Mouse (Mus musculus) kidney, embryonic 14.5 days (tissue): ENCODE results near the gene Rexo1. TPM values are rescaled to one million over a fixed set of nuclear protein-coding genes. Genes with fewer than 3 reads are reported as not detected.

Experiments
- ATAC-seq: fragments of 200-750 bp; cut with Nextera tagmentation; 2 replicates; pipeline ENCODE4 v1.8.0; 2017; ENCODE audit warnings: moderate number of reproducible peaks, mild to moderate bottlenecking, moderate TSS enrichment, moderate library complexity; ENCODE audit not compliant: low FRiP score, low TSS enrichment
- H3K27ac ChIP-seq: fragments of 300-500 bp; sonication (generic); 2 replicates; pipeline ENCODE4 v1.5.1; 2014; ENCODE audit warnings: low read depth, mild to moderate bottlenecking, low read length, moderate library complexity, mixed read lengths
- H3K27me3 ChIP-seq: fragments of 300-500 bp; sonication (generic); 2 replicates; pipeline ENCODE4 v1.6.1; 2014; ENCODE audit warnings: mild to moderate bottlenecking, low read length; ENCODE audit not compliant: control insufficient read depth, insufficient read depth
- H3K36me3 ChIP-seq: fragments of 300-500 bp; sonication (generic); 2 replicates; pipeline ENCODE4 v1.6.1; 2014; ENCODE audit warnings: low read length, mixed read lengths; ENCODE audit not compliant: control insufficient read depth, insufficient read depth
- H3K4me1 ChIP-seq: fragments of 300-500 bp; sonication (generic); 2 replicates; pipeline ENCODE4 v1.6.1; 2014; ENCODE audit warnings: low read length, mixed read lengths; ENCODE audit not compliant: control insufficient read depth, insufficient read depth
- H3K4me2 ChIP-seq: fragments of 300-500 bp; sonication (generic); replicated peaks from 2 replicates; pipeline ENCODE4 v1.6.1; 2014; ENCODE audit warnings: low read depth, mild to moderate bottlenecking, low read length
- H3K4me3 ChIP-seq: fragments of 300-500 bp; sonication (generic); 2 replicates; pipeline ENCODE4 v1.5.1; 2014; ENCODE audit warnings: mild to moderate bottlenecking, low read length
- H3K9ac ChIP-seq: fragments of 300-500 bp; sonication (generic); 2 replicates; pipeline ENCODE4 v1.6.1; 2014; ENCODE audit warnings: low read depth, mild to moderate bottlenecking, low read length, moderate library complexity
- H3K9me3 ChIP-seq: fragments of 300-500 bp; sonication (generic); 2 replicates; pipeline ENCODE4 v1.6.1; 2016; ENCODE audit warnings: low read length; ENCODE audit not compliant: control insufficient read depth
- WGBS: fragments of 180-500 bp; shearing (Covaris S2); extraction: QIAGEN DNeasy Blood & Tissue Kit; methylation state at CpG from one replicate; pipeline ENCODE4 v1.1.7; 2014; 5-methylcytosine and 5-hydroxymethylcytosine counted together
- microRNA-seq: library from miRNA; unstranded; fragments of <30 nt; microRNA quantifications from one replicate; pipeline ENCODE4, GENCODE M21; 2016
- polyA plus RNA-seq: library from polyadenylated mRNA; unstranded; fragments of >200 nt; fragmentation: Nextera tagmentation; extraction: Ambion mirVana; gene quantifications from 2 replicates; pipeline ENCODE4 v1.2.1, GENCODE M21; 2014

Rexo1 gene
- polyA plus RNA-seq, 1 experiment from 2014 or later, result 31.3 TPM

- Histone ChIP-seq H3K27ac (no peak within 1 kb of the TSS), H3K4me1 (peaks cover 13% of the 10 kb centered on the region; the same call in 1 of the 2 replicates), H3K4me3 (peak within 1 kb of the TSS; percentile 36), H3K4me2 (peak within 1 kb of the TSS; percentile 52), H3K9ac (0 out of 2 replicates have a peak within 1 kb of the TSS, but pooled peaks have one; percentile 14), H3K27me3 (peaks cover 100% of the 10 kb centered on the region), H3K9me3 (no peaks in the 10 kb centered on the region), H3K36me3 (no peaks in the 10 kb centered on the region)
- WGBS, result 2% methylated on average over 34 of the region's 42 CpGs
- 0 out of 2 replicates have a peak, but pooled peaks have one; percentile 41 for ATAC-seq
Observed at GRCm38 (mm10) chr10:80494732-80495131, 66.6 kb downstream of the Rexo1 start, which contains the start of gene Onecut3. TSS of gene Onecut3 (plus strand) at chr10:80494835.

Small RNAs within 50 kb of the gene (microRNA-seq; reads per million reads assigned to microRNA genes)
- not detected for gene Mir6912

Other genes starting within 250 kb of the Rexo1 start
- 36.1 and 40.5 TPM in 2 replicates for gene 2310011J03Rik, start 241.0 kb downstream of the Rexo1 start, polyA plus RNA-seq
- gene Pcsk4, start 232.1 kb downstream of the Rexo1 start, polyA plus RNA-seq, result 6.2 and 8.1 TPM in 2 replicates
- gene Reep6, start 231.6 kb downstream of the Rexo1 start, polyA plus RNA-seq, result 5.6 and 7.1 TPM in 2 replicates
- 1.2 and 2.7 TPM in 2 replicates for gene Adamtsl5, start 213.1 kb downstream of the Rexo1 start, polyA plus RNA-seq
- gene Plk5, start 205.1 kb downstream of the Rexo1 start, polyA plus RNA-seq, result 0.62 and 0.66 TPM in 2 replicates
- 8.7 and 14.6 TPM in 2 replicates for gene Mex3d, start 173.9 kb downstream of the Rexo1 start, polyA plus RNA-seq
- gene Mbd3, start 162.0 kb downstream of the Rexo1 start, polyA plus RNA-seq, result 248 and 270 TPM in 2 replicates
- gene Uqcr11, start 154.7 kb downstream of the Rexo1 start, polyA plus RNA-seq, result 806 and 1,046 TPM in 2 replicates
- 134 and 162 TPM in 2 replicates for gene Tcf3, start 127.9 kb downstream of the Rexo1 start, polyA plus RNA-seq
- gene Onecut3, start 66.7 kb downstream of the Rexo1 start, polyA plus RNA-seq, result not detected in 2 replicates
- gene Atp8b3, start 22.4 kb downstream of the Rexo1 start, polyA plus RNA-seq, result 0.22 and 0.24 TPM in 2 replicates
- gene Klf16, start 15.8 kb upstream of the Rexo1 start, polyA plus RNA-seq, result 10.1 and 10.2 TPM in 2 replicates
- 125 and 130 TPM in 2 replicates for gene Abhd17a, start 28.8 kb upstream of the Rexo1 start, polyA plus RNA-seq
- gene Scamp4, start 41.3 kb upstream of the Rexo1 start, polyA plus RNA-seq, result 88.5 and 103 TPM in 2 replicates
- gene Adat3, start 41.3 kb upstream of the Rexo1 start, polyA plus RNA-seq, result 8.0 and 8.8 TPM in 2 replicates
- gene Gm49322, start 44.5 kb upstream of the Rexo1 start, polyA plus RNA-seq, result 1.9 and 2.5 TPM in 2 replicates
- 127 and 134 TPM in 2 replicates for gene Csnk1g2, start 61.3 kb upstream of the Rexo1 start, polyA plus RNA-seq
- gene Btbd2, start 95.5 kb upstream of the Rexo1 start, polyA plus RNA-seq, result 63.4 and 80.2 TPM in 2 replicates
- gene Mknk2, start 116.6 kb upstream of the Rexo1 start, polyA plus RNA-seq, result 68.1 and 99.2 TPM in 2 replicates
- gene Mob3a, start 140.4 kb upstream of the Rexo1 start, polyA plus RNA-seq, result 23.3 and 34.4 TPM in 2 replicates
- gene Izumo4, start 140.6 kb upstream of the Rexo1 start, polyA plus RNA-seq, result 8.5 and 14.6 TPM in 2 replicates
- 70.8 and 80.6 TPM in 2 replicates for gene Ap3d1, start 180.7 kb upstream of the Rexo1 start, polyA plus RNA-seq
- 21.9 and 29.2 TPM in 2 replicates for gene Dot1l, start 193.6 kb upstream of the Rexo1 start, polyA plus RNA-seq
- 101 and 102 TPM in 2 replicates for gene Sf3a2, start 236.6 kb upstream of the Rexo1 start, polyA plus RNA-seq
- gene Plekhj1, start 237.1 kb upstream of the Rexo1 start, polyA plus RNA-seq, result 121 and 126 TPM in 2 replicates
- not detected in 2 replicates for gene Amh, start 243.7 kb upstream of the Rexo1 start, polyA plus RNA-seq